Mouse (Mus musculus): ENCODE data around the gene Ppp1r8.

Gene Ppp1r8

GRCm38 (mm10) chr4:132842970-132843704 is at the start of gene Ppp1r8:
Ppp1r8 (minus strand) TSS chr4:132843169.
- peak; percentile 99 for DNase-seq (ENCODE audit: low read depth, low spot score)

- no peak for DNase-seq (ENCODE audit: low read depth, low spot score)
Observed at GRCm38 (mm10) chr4:132884844-132885374, 41.9 kb upstream of the Ppp1r8 start.

GRCm38 (mm10) chr4:132884064-132884843 is 41.3 kb upstream of the Ppp1r8 start, which contains the start of gene Stx12:
Stx12 (minus strand) TSS chr4:132884509.
- peak; percentile 87 for DNase-seq (ENCODE audit: low read depth, low spot score)

GRCm38 (mm10) chr4:132883561-132884063 is 40.6 kb upstream of the Ppp1r8 start:
- DNase-seq (ENCODE audit: low read depth, low spot score) = peak; percentile 41

DNA sequence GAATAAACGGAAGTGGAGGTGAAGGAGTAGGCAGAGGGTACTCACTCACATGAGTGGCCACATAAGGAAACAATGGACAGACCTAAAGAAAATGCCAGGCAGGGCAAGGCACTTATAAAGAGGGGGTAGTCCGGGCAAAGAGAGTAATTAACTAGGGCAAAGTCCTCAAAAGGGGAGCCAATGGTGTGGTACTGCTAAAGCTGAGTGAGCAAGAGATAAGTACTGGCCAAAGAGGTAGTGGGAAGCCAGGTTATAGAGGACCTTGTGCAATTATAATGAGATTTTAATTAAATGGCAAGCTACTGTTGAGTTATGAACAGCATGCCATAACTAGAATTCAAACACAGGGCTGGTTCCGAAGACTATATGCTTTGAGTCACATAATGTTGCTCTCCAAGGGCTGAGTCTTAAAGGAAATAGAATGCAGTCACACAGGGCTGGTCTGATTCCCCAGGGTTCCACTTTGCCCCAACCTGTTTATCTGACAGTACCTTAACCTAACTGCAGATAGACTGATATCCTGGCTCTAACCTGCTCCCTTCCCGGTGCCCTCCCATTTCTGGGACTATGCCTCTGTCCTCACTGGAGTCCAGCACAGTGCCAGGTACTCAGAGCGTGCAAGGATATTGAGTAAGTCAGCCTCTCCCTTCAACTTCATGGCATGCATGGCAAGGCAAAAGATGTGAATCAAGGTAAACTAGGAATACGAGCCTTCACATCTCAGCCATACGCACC is 31.6 kb upstream of the Ppp1r8 start:
- DNase-seq (ENCODE audit: low read depth, low spot score) = no peak

- no peak for DNase-seq (ENCODE audit: low read depth, low spot score)
Observed at GRCm38 (mm10) chr4:132873481-132874362, 30.8 kb upstream of the Ppp1r8 start.

DNA sequence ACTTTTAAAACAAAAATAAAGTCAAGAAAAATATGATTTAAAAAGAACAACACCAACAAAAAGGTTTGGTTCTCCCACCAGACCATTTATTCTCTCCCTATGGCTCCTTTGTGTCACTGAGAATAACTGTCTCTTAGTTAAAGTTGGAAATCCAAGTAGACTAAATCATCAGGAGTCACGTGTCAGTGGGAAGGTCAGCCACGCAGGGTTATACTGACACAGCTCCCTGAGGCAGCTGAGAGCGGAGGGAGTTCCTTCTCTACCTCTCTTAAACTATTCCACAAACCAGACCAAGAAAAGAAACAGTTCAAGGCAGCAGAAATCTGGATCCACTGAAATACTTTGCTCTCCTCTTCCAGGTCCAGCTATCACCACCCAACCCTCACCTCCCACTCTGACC is 28.1 kb upstream of the Ppp1r8 start:
- DNase-seq (ENCODE audit: low read depth, low spot score) = no peak

DNA sequence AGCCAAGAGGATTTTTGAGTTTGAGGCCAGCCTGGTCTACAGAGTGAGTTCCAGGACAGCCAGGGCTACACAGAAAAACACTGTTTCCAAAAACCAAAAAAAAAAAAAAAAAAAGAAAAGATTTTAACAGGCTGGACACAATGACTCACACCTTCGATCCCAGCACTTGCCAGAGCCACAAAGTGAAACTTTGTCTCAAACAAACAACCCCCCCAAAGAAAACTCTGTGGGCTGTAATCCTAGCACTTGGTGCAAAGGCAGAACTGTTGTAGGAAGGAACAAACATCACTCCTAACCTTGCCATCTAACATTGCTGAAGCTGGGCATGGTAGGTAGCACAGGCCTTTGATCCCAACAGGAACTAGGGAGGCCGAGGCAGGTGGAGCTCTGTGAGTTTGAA is 21.9 kb upstream of the Ppp1r8 start:
- DNase-seq (ENCODE audit: low read depth, low spot score) = no peak

DNA sequence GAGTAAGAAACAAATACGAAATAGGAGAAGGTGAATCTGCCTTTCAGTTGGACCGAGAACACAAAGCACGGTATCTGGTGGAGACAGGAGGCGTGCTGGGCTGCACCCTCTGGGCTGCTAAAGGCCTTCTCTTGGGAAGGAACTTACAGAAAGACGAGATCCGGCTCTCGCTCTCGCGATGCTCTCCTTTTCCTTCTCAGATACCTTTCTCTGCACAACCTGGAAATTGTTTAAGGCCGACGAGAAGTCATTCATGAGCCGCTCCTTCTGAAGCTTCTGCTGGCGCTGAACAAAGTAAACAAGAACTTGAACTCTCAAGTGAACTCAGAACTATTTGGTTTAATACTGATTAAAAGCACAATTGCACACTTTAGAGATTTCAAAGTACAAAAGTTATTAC is 20.0 kb upstream of the Ppp1r8 start:
- no peak for DNase-seq (ENCODE audit: low read depth, low spot score)

DNA sequence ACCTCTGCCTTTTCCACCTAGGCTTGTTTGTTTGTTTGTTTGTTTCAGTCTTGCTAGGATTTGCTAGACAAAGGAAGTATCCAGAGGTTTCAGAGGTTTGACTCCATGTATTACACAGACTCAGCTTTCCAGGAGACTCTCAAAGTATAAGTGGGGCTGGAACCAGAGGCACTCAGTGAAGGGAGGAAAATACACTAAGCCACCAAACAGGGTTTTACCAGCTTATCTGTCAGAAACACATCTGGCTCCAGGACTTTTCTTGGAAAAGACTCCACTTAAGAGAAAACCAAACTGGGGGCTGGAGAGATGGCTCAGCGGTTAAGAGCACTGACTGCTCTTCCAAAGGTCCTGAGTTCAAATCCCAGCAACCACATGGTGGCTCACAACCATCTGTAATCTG is 17.9 kb upstream of the Ppp1r8 start:
- DNase-seq (ENCODE audit: low read depth, low spot score) = no peak

- no peak for DNase-seq (ENCODE audit: low read depth, low spot score)
Observed at GRCm38 (mm10) chr4:132843705-132844071, 719 bp upstream of the Ppp1r8 start.

- DNase-seq (ENCODE audit: low read depth, low spot score) = peak; percentile 44
Observed at GRCm38 (mm10) chr4:132842281-132842906, 575 bp downstream of the Ppp1r8 start.

GRCm38 (mm10) chr4:132841493-132841892 is 1.5 kb downstream of the Ppp1r8 start:
- DNase-seq (ENCODE audit: low read depth, low spot score) = no peak

GRCm38 (mm10) chr4:132823614-132824366 is 19.2 kb downstream of the Ppp1r8 start:
- DNase-seq (ENCODE audit: low read depth, low spot score) = peak; percentile 81

- DNase-seq (ENCODE audit: low read depth, low spot score) = no peak
Observed at GRCm38 (mm10) chr4:132818442-132818841, 24.5 kb downstream of the Ppp1r8 start.

DNA sequence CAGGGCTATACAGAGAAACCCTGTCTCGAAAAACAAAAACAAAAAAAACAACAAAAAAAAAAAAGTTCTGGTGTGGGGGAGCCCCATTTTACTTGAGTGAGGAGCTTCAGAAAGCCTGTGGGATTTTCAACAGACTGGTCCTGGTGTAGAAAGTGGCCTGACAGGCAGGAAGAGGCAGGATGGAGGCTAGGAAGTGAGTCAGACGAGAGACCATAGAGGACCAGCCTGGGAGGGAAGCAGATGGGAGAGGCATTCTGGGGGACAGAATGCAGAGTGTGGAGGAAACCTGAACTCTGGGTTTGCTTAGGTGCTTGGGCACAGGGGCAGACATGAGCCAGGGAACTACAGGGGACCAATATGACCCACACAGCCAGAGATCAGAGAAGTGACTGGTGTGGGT is 26.1 kb downstream of the Ppp1r8 start:
- DNase-seq (ENCODE audit: low read depth, low spot score) = no peak

DNA sequence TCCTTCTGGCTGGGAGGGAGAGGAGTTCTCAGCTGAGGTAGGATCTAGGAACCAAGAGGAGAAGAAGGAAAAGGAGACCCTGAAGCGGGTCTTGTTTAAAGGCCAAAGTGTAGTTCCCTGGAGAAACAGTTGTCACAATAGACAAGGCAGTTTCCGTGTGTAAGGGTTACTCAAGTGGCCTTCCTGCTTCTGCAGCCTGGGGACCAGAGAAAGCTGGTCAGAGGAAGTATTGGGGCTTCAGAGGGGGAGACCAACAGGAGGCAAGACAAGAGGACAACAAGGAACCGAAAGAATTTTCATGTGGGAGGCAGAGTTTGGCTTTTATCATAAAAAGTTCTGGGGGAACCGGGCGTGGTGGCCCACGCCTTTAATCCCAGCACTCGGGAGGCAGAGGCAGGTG is 26.6 kb downstream of the Ppp1r8 start:
- DNase-seq (ENCODE audit: low read depth, low spot score) = no peak

- no peak for DNase-seq (ENCODE audit: low read depth, low spot score)
Observed at GRCm38 (mm10) chr4:132809621-132810020, 33.3 kb downstream of the Ppp1r8 start.

- peak; percentile 36 for DNase-seq (ENCODE audit: low read depth, low spot score)
Observed at GRCm38 (mm10) chr4:132807771-132808641, 35.0 kb downstream of the Ppp1r8 start.
